Mouse (Mus musculus): Measurements from ENCODE around the gene Galk1. TPM values are rescaled to one million over a fixed set of nuclear protein-coding genes. Genes with fewer than 3 reads are reported as not detected.
A peak's percentile ranks its signal among the peaks of the same experiment; 100 is the strongest.
"Not testable (repeated sequence)": the region's sequence is repeated elsewhere in the genome, so short reads cannot be mapped to it uniquely, and the experiment has no call there.

The Galk1 gene
- polyA plus RNA-seq, 1 experiment from 2014 or later: 64.1 TPM

DNA sequence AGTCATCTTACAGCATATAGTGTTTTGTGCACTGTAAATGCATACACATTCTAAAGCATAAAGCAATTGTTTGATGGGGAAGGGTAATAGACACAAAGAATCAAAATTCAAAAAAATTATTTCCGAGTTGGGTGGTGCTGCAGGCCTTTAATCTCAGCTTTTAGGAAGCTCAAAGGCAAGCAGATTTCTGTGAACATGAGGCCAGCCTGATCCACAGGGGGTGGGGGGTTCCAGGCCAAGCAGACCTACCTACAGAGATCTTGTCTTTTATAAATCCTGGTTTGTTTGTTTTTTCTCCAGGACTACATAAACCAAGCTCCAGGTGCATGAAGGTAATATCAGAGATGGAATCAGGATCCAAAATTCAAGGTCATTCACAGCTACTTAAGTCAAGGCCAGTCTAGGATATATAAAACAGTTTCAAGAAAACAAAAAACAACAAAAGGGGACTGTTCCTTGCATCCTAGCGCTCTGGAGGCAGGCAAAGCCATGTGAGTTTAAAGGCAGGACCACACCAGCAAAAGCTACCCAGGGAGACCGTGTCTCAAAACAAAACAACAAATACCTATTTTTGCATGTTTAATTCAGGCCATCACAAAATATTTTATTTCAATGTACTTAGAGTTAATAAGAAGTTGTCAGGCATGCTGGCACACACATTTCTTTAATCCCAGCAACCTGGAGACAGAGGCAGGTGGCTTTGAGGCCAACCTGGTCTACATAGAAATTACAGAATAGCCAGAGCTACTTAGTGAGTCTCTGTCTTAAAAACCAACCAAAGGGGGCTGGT lies 12.7 kb upstream of the Galk1 start:
- WGBS: 88% methylated on average over 3 of the region's 3 CpGs
- Histone ChIP-seq H3K27ac (ENCODE audit: low read length) (peak overlapping the region; percentile 81), H3K9ac (ENCODE audit: low read depth, low read length) (no peak overlapping the region), H3K4me3 (ENCODE audit: low read depth, low read length) (no peak overlapping the region), H3K4me2 (ENCODE audit: low read length) (no peak overlapping the region), H3K9me3 (replicated peaks; ENCODE audit: control insufficient read depth, low read length, poor library complexity, severe bottlenecking) (no peaks in the 10 kb centered on the region), H3K27me3 (ENCODE audit: control insufficient read depth, insufficient read depth, low read depth, low read length) (no peaks in the 10 kb centered on the region), H3K4me1 (ENCODE audit: control insufficient read depth, insufficient read depth, low read length) (peaks cover 21% of the 10 kb centered on the region), H3K36me3 (ENCODE audit: control insufficient read depth, insufficient read depth, low read length) (peaks cover 3% of the 10 kb centered on the region; the same call in 1 of the 2 replicates)
- ATAC-seq: no peak

GRCm38 (mm10) chr11:116024356-116024808 lies 11.9 kb upstream of the Galk1 start:
- under 1% methylated on average over 37 of the region's 37 CpGs for WGBS
- ATAC-seq: peak; percentile 96
- peak overlapping the region; percentile 100 for H3K9ac ChIP-seq (ENCODE audit: low read depth, low read length)

GRCm38 (mm10) chr11:116023771-116024355 lies 11.3 kb upstream of the Galk1 start:
- Histone ChIP-seq H3K9me3 (replicated peaks; ENCODE audit: control insufficient read depth, low read length, poor library complexity, severe bottlenecking) (no peaks in the 10 kb centered on the region), H3K4me3 (ENCODE audit: low read depth, low read length) (peak overlapping the region; percentile 97), H3K27me3 (ENCODE audit: control insufficient read depth, insufficient read depth, low read depth, low read length) (no peaks in the 10 kb centered on the region), H3K36me3 (ENCODE audit: control insufficient read depth, insufficient read depth, low read length) (peaks cover 6% of the 10 kb centered on the region; the same call in 1 of the 2 replicates), H3K27ac (ENCODE audit: low read length) (peak overlapping the region; percentile 100), H3K4me2 (ENCODE audit: low read length) (peak overlapping the region; percentile 46), H3K4me1 (ENCODE audit: control insufficient read depth, insufficient read depth, low read length) (peaks cover 17% of the 10 kb centered on the region), H3K9ac (ENCODE audit: low read depth, low read length) (peak overlapping the region; percentile 100)
- peak; percentile 70 for ATAC-seq
- WGBS: under 1% methylated on average over 48 of the region's 57 CpGs

More at GRCm38 (mm10) chr11:116024356-116024808, 11.9 kb upstream of the Galk1 start:
- Histone ChIP-seq H3K4me3 (ENCODE audit: low read depth, low read length) (peak overlapping the region; percentile 97), H3K36me3 (ENCODE audit: control insufficient read depth, insufficient read depth, low read length) (peaks cover 6% of the 10 kb centered on the region; the same call in 1 of the 2 replicates), H3K4me2 (ENCODE audit: low read length) (no peak overlapping the region), H3K9me3 (replicated peaks; ENCODE audit: control insufficient read depth, low read length, poor library complexity, severe bottlenecking) (no peaks in the 10 kb centered on the region), H3K4me1 (ENCODE audit: control insufficient read depth, insufficient read depth, low read length) (peaks cover 19% of the 10 kb centered on the region), H3K27ac (ENCODE audit: low read length) (peak overlapping the region; percentile 100), H3K27me3 (ENCODE audit: control insufficient read depth, insufficient read depth, low read depth, low read length) (no peaks in the 10 kb centered on the region)

DNA sequence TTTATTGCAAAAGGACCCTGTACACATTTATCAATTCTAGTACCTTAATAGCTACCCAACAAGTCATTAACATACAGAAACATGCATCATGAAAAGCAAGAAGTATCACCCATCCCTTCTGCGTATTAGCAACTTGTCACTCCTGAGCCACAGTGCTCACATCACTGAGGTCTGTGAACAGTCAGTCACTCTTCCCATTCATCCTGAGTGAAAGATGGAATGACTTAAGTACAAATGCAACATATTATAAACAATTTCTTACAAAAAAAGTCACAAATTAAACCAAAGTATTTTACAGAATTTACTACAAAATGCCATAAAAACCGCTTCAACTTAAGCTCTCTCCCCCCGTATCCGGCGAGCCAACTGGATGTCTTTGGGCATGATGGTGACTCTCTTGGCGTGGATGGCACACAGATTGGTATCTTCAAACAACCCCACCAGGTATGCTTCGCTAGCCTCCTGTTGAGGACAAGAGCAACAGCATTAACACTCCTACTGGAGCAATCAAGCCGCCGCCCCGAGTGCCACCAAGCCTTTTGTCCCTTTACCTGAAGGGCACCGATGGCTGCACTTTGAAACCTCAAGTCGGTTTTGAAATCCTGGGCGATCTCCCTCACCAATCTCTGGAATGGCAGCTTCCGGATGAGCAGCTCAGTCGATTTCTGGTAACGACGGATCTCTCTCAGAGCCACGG lies 10.7 kb upstream of the Galk1 start:
- H3K27ac ChIP-seq (ENCODE audit: low read length): peak overlapping the region; percentile 100
- H3K9me3 ChIP-seq (replicated peaks; ENCODE audit: control insufficient read depth, low read length, poor library complexity, severe bottlenecking); H3K27me3 ChIP-seq (ENCODE audit: control insufficient read depth, insufficient read depth, low read depth, low read length); ATAC-seq; H3K36me3 ChIP-seq (ENCODE audit: control insufficient read depth, insufficient read depth, low read length): not testable (repeated sequence)
- H3K4me1 ChIP-seq (ENCODE audit: control insufficient read depth, insufficient read depth, low read length): peaks cover 17% of the 10 kb centered on the region
- peak overlapping the region; percentile 100 for H3K9ac ChIP-seq (ENCODE audit: low read depth, low read length)
- peak overlapping the region; percentile 97 for H3K4me3 ChIP-seq (ENCODE audit: low read depth, low read length)
- 5% methylated on average over 18 of the region's 18 CpGs for WGBS
- H3K4me2 ChIP-seq (ENCODE audit: low read length): peak overlapping the region; percentile 46

DNA sequence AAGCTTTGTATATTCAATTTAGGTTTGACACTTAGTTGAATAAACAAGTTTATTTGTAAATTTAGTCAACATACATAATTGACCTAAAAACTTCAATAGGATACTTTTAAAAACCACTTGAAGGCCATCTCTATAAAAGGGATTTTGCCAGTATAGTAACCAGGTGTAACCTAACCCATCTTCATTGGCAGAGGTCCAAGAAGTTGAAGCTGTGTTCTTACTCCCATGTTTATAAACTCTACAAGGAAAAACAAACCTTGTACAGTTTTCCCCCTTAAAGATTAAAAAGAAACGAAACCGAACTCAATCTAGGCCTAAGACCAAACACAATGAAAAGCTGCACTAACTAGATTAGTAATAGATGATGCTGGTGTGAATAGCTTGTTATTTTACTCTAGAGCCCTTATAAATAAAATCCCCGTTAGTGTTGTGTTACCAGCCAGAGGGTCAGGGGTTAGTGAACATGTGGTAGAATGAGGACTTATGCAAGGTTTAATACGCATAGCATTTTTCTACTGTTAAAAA lies 9.8 kb upstream of the Galk1 start:
- Histone ChIP-seq H3K4me2 (ENCODE audit: low read length) (peak overlapping the region; percentile 87), H3K27me3 (ENCODE audit: control insufficient read depth, insufficient read depth, low read depth, low read length) (no peaks in the 10 kb centered on the region), H3K4me3 (ENCODE audit: low read depth, low read length) (peak overlapping the region; percentile 42), H3K36me3 (ENCODE audit: control insufficient read depth, insufficient read depth, low read length) (peaks cover 6% of the 10 kb centered on the region; the same call in 1 of the 2 replicates), H3K9ac (ENCODE audit: low read depth, low read length) (peak overlapping the region; percentile 46), H3K4me1 (ENCODE audit: control insufficient read depth, insufficient read depth, low read length) (peaks cover 17% of the 10 kb centered on the region), H3K9me3 (replicated peaks; ENCODE audit: control insufficient read depth, low read length, poor library complexity, severe bottlenecking) (no peaks in the 10 kb centered on the region), H3K27ac (ENCODE audit: low read length) (no peak overlapping the region)
- no peak for ATAC-seq
- WGBS: 57% methylated on average over 4 of the region's 4 CpGs

DNA sequence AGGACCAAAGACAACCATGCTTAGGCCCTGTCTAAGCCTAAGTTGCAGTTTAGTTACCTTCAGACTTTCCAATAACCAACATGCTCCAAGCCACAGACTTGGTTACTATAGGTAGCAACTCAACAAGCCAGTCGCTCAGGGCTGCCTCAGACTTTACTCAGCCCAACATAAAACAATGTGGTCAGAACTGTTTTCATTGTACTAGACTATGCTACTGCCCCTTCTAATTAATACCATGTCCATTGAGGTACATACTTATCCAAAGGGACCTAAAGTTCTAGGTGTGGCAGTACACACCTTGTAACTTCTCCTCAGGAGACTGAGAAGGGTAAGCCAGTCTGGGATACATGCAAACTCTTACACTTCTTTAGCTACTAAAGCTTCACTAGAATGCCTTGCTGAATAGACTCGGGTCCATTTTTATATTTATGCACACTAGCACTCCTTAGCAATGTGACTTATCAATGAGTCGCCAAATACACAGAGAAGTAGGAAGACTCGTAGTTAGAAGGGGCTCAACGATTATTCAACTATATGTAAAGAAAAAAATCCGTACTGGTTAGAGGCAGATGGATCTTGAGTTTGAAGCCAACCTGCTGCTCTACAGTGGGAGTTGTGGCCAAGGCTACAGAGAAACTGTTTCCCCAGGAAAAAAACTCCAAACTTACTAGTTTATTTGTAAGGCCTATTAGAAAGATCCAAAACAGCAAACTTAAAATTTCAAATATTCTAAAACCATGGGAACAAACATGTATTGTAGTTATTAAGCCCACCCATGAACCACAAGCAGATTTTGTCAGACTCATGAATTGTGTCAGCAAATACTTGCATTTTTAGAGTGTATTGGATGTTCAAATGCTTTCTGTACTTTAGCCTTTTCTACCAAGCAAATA lies 9.1 kb upstream of the Galk1 start:
- WGBS: 81% methylated on average over 6 of the region's 6 CpGs
- H3K27ac ChIP-seq (ENCODE audit: low read length): 0 out of 2 replicates have a peak overlapping the region, but pooled peaks have one; percentile 7

GRCm38 (mm10) chr11:116020519-116020922 lies 8.0 kb upstream of the Galk1 start:
- peaks cover 17% of the 10 kb centered on the region for H3K4me1 ChIP-seq (ENCODE audit: control insufficient read depth, insufficient read depth, low read length)
- ATAC-seq: no peak
- H3K9me3 ChIP-seq (replicated peaks; ENCODE audit: control insufficient read depth, low read length, poor library complexity, severe bottlenecking): no peaks in the 10 kb centered on the region
- no peak overlapping the region for H3K9ac ChIP-seq (ENCODE audit: low read depth, low read length)
- WGBS: 69% methylated on average over 1 of the region's 1 CpGs
- no peak overlapping the region for H3K27ac ChIP-seq (ENCODE audit: low read length)
- H3K36me3 ChIP-seq (ENCODE audit: control insufficient read depth, insufficient read depth, low read length): peaks cover 6% of the 10 kb centered on the region; the same call in 1 of the 2 replicates
- H3K4me2 ChIP-seq (ENCODE audit: low read length): no peak overlapping the region
- H3K27me3 ChIP-seq (ENCODE audit: control insufficient read depth, insufficient read depth, low read depth, low read length): no peaks in the 10 kb centered on the region
- H3K4me3 ChIP-seq (ENCODE audit: low read depth, low read length): no peak overlapping the region

More for the DNA sequence above, 9.1 kb upstream of the Galk1 start:
- peak overlapping the region; percentile 20 for H3K4me3 ChIP-seq (ENCODE audit: low read depth, low read length)
- peak overlapping the region; percentile 87 for H3K4me2 ChIP-seq (ENCODE audit: low read length)
- H3K9ac ChIP-seq (ENCODE audit: low read depth, low read length): no peak overlapping the region
- peaks cover 6% of the 10 kb centered on the region; the same call in 1 of the 2 replicates for H3K36me3 ChIP-seq (ENCODE audit: control insufficient read depth, insufficient read depth, low read length)
- H3K27me3 ChIP-seq (ENCODE audit: control insufficient read depth, insufficient read depth, low read depth, low read length): no peaks in the 10 kb centered on the region
- H3K4me1 ChIP-seq (ENCODE audit: control insufficient read depth, insufficient read depth, low read length): peaks cover 17% of the 10 kb centered on the region
- no peaks in the 10 kb centered on the region for H3K9me3 ChIP-seq (replicated peaks; ENCODE audit: control insufficient read depth, low read length, poor library complexity, severe bottlenecking)
- ATAC-seq: no peak

GRCm38 (mm10) chr11:116019976-116020411 lies 7.5 kb upstream of the Galk1 start:
- H3K36me3 ChIP-seq (ENCODE audit: control insufficient read depth, insufficient read depth, low read length): peaks cover 6% of the 10 kb centered on the region; the same call in 1 of the 2 replicates
- H3K4me3 ChIP-seq (ENCODE audit: low read depth, low read length): no peak overlapping the region
- no peak for ATAC-seq
- H3K27ac ChIP-seq (ENCODE audit: low read length): no peak overlapping the region
- 78% methylated on average over 2 of the region's 2 CpGs for WGBS
- H3K4me2 ChIP-seq (ENCODE audit: low read length): no peak overlapping the region
- no peaks in the 10 kb centered on the region for H3K27me3 ChIP-seq (ENCODE audit: control insufficient read depth, insufficient read depth, low read depth, low read length)
- H3K9me3 ChIP-seq (replicated peaks; ENCODE audit: control insufficient read depth, low read length, poor library complexity, severe bottlenecking): no peaks in the 10 kb centered on the region
- peaks cover 17% of the 10 kb centered on the region for H3K4me1 ChIP-seq (ENCODE audit: control insufficient read depth, insufficient read depth, low read length)
- no peak overlapping the region for H3K9ac ChIP-seq (ENCODE audit: low read depth, low read length)

All from midbrain, embryonic 16.5 days (tissue).